Mouse (Mus musculus) kidney, adult 11 months (tissue): Measurements from ENCODE around the gene Pde10a.

Source experiments
- DNase-seq: peaks from one replicate; pipeline ENCODE4 v3.0.0; 2022

The Pde10a gene

GRCm38 (mm10) chr17:8856430-8857371 is 331.5 kb downstream of the Pde10a start:
- peak; percentile 26 for DNase-seq

GRCm38 (mm10) chr17:8858636-8859421 is 333.7 kb downstream of the Pde10a start:
- DNase-seq = no peak

- no peak for DNase-seq
Measured at GRCm38 (mm10) chr17:8859489-8859888, 334.3 kb downstream of the Pde10a start.

- no peak for DNase-seq
Measured at GRCm38 (mm10) chr17:8864638-8865497, 339.7 kb downstream of the Pde10a start.

- no peak for DNase-seq
Measured at GRCm38 (mm10) chr17:8867331-8868237, 342.4 kb downstream of the Pde10a start.

- DNase-seq = no peak
Measured at GRCm38 (mm10) chr17:8869287-8869686, 344.1 kb downstream of the Pde10a start.

GRCm38 (mm10) chr17:8870848-8871247 is 345.7 kb downstream of the Pde10a start:
- no peak for DNase-seq

GRCm38 (mm10) chr17:8871396-8871795 is 346.2 kb downstream of the Pde10a start:
- no peak for DNase-seq

- DNase-seq = peak; percentile 24
Measured at GRCm38 (mm10) chr17:8871997-8872593, 346.9 kb downstream of the Pde10a start.

GRCm38 (mm10) chr17:8872611-8873010 is 347.4 kb downstream of the Pde10a start:
- no peak for DNase-seq

GRCm38 (mm10) chr17:8878056-8878455 is 352.9 kb downstream of the Pde10a start:
- no peak for DNase-seq

- no peak for DNase-seq
Measured at GRCm38 (mm10) chr17:8881711-8882110, 356.5 kb downstream of the Pde10a start.

GRCm38 (mm10) chr17:8884691-8885090 is 359.5 kb downstream of the Pde10a start:
- no peak for DNase-seq

- DNase-seq = no peak
Measured at GRCm38 (mm10) chr17:8885830-8886229, 360.7 kb downstream of the Pde10a start.

GRCm38 (mm10) chr17:8888105-8888504 is 362.9 kb downstream of the Pde10a start:
- no peak for DNase-seq

GRCm38 (mm10) chr17:8888639-8889038 is 363.5 kb downstream of the Pde10a start:
- no peak for DNase-seq

- no peak for DNase-seq
Measured at GRCm38 (mm10) chr17:8892193-8892985, 367.2 kb downstream of the Pde10a start.

- no peak for DNase-seq
Measured at GRCm38 (mm10) chr17:8895991-8896390, 370.8 kb downstream of the Pde10a start.

GRCm38 (mm10) chr17:8897749-8898148 is 372.6 kb downstream of the Pde10a start:
- DNase-seq = no peak

GRCm38 (mm10) chr17:8898221-8898620 is 373.0 kb downstream of the Pde10a start:
- DNase-seq = no peak
